Mouse (Mus musculus) retina, embryonic 14.5 days (tissue): Measurements from ENCODE around the gene Capg.

Source experiments
- DNase-seq: peaks from one replicate; pipeline ENCODE4 v3.0.0-alpha.2; 2015; ENCODE audit warnings: low spot score

Capg gene

GRCm38 (mm10) chr6:72570644-72571397, 26.6 kb downstream of the Capg start:
- DNase-seq, result no peak

GRCm38 (mm10) chr6:72571826-72572225, 27.6 kb downstream of the Capg start:
- DNase-seq, result no peak

GRCm38 (mm10) chr6:72576041-72576440, 31.9 kb downstream of the Capg start:
- no peak for DNase-seq

- DNase-seq, result no peak
Observed at GRCm38 (mm10) chr6:72581625-72582382, 37.6 kb downstream of the Capg start.

- no peak for DNase-seq
Observed at GRCm38 (mm10) chr6:72583211-72583839, 39.1 kb downstream of the Capg start.

- DNase-seq, result no peak
Observed at GRCm38 (mm10) chr6:72584154-72584553, 40.0 kb downstream of the Capg start.

- DNase-seq, result no peak
Observed at GRCm38 (mm10) chr6:72586701-72587100, 42.5 kb downstream of the Capg start.

GRCm38 (mm10) chr6:72588307-72588706, 44.1 kb downstream of the Capg start:
- no peak for DNase-seq

GRCm38 (mm10) chr6:72590111-72590510, 45.9 kb downstream of the Capg start:
- DNase-seq, result no peak

GRCm38 (mm10) chr6:72593011-72593803, 49.0 kb downstream of the Capg start:
- no peak for DNase-seq

GRCm38 (mm10) chr6:72593914-72594313, 49.7 kb downstream of the Capg start:
- DNase-seq, result no peak

- DNase-seq, result no peak
Observed at GRCm38 (mm10) chr6:72597083-72597874, 53.1 kb downstream of the Capg start.

- DNase-seq, result peak; percentile 96
Observed at GRCm38 (mm10) chr6:72597956-72598753, 54.0 kb downstream of the Capg start, which contains the start of the genes Elmod3 and Retsat. Gene Elmod3, minus strand, starts transcription at chr6:72598413. Gene Retsat, plus strand, starts transcription at chr6:72598475.

- DNase-seq, result no peak
Observed at GRCm38 (mm10) chr6:72598791-72599557, 54.8 kb downstream of the Capg start.

GRCm38 (mm10) chr6:72600216-72600615, 56.0 kb downstream of the Capg start:
- no peak for DNase-seq

- DNase-seq, result no peak
Observed at GRCm38 (mm10) chr6:72600771-72601170, 56.6 kb downstream of the Capg start.

- DNase-seq, result peak; percentile 81
Observed at GRCm38 (mm10) chr6:72601732-72602131, 57.5 kb downstream of the Capg start.

- no peak for DNase-seq
Observed at GRCm38 (mm10) chr6:72604066-72604465, 59.9 kb downstream of the Capg start.

GRCm38 (mm10) chr6:72607060-72607459, 62.9 kb downstream of the Capg start:
- DNase-seq, result no peak
